Mouse (Mus musculus): ENCODE measurements around the gene Anks6.

Anks6 gene

DNA sequence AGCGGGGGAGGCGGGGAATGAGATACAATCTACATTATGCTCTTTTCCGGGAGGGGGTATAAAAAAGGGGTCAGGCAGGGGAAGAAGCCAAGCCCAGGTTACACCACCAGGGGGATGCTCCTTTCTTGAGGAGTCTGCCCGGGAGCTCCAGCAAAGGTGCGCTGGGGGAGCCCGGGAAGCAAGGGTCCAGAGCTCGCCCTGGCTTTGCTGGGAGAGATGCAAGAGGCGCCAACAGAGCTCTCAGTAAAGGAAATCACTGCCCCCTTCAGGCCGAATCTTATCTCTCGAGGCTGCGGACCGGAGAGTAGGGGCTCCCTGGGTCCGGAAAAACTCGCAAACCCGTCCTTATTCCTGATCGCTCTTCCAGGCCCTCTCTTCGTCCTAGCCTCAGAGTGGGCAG, 67.4 kb downstream of the Anks6 start:
- no peak for DNase-seq (ENCODE audit: low spot score)

DNA sequence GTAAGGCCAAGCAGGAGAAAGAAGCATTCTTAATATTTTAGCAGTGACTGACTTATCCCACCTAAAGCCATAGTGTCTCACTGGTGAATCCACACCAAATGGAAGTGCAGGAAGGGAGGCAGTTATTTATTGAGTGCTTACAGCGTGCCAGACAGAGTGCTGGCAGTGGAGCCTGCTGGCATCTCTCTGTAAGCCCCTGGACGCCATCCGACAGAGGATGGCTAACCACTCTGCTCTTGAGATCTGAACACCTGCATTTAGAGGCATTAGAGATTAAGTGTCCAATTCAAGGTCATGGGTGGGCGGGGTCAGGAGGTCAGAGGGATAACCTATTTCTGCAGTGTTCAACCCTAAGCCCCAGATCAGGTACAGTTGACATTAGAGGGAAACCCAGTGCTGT, 68.4 kb downstream of the Anks6 start:
- DNase-seq (ENCODE audit: low spot score), result no peak

DNA sequence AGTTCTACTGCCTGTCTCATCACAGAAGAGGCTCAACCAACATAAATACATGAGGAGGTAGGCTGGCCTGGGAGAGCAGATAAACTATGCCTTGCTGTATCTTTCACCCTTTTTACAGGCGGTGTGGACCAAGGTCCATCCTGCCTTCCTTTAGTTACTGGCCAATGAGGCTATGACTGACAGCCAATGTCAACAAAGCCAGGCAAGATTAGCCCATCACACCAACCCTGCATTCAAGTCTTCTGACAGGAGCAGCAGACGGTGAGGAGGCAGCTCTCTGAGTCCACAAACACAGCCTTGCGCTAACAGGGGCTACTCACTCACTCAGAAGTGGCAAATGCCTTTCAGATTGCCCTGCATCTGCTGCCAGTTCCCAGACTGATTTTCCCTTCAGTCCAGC, 69.0 kb downstream of the Anks6 start:
- DNase-seq (ENCODE audit: low spot score), result no peak

DNA sequence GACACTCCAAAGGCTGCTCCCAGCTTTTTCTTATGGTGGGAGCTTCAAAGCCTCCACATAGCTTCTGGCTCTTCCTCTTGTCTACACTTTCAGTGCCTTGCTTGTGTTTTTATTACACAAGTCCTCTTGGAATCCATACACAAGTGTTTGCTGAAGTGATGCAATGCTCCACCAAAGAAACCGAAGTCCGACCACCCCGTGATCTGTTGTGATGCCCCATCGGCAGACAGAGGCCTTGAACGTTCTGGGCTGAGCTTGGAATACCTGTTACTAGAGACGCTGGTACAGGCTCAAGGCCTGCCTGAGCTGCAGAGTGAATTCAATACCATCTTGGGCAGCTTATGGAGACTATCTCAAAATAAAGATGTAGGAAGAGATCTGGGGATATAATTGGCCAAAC, 69.4 kb downstream of the Anks6 start:
- DNase-seq (ENCODE audit: low spot score), result no peak

DNA sequence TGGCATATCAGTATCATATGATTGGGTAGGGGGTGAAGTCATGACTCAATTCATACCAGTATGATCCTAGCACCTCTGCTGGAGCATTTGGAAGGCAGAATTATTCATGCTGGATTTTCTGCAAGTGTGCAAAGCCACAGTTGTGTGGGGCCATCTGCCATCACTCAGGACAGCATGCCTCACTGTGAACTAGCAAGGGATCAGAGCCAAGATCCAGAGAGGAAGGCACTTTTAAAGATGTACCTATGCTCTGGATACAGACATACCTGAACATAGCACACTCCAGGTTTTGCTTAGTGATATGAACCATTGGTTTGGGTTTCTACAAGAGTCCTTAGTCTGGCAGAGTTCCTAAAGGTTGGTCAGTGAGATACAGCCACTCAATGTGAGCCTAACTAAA, 71.2 kb downstream of the Anks6 start:
- no peak for DNase-seq (ENCODE audit: low spot score)

DNA sequence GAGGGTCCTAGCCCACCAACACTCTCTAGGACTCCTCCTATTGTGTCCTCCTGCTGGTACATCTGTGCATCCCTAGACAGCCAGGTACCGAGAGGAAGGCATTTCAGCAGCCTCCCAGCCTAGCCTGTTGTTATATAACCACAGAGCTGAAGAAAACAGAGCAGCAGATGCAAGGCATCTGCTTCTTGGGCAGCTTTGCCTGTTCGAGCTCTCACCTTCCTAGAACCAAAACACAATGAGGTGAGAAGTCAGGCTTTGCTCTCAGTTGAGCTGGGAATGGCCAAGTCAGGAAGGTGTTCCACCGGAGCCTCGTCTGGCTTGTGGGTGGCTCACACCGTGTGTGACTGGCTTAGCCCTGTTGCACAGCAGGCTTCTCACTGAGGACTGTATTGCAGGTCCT, 74.3 kb downstream of the Anks6 start:
- no peak for DNase-seq (ENCODE audit: low spot score)

DNA sequence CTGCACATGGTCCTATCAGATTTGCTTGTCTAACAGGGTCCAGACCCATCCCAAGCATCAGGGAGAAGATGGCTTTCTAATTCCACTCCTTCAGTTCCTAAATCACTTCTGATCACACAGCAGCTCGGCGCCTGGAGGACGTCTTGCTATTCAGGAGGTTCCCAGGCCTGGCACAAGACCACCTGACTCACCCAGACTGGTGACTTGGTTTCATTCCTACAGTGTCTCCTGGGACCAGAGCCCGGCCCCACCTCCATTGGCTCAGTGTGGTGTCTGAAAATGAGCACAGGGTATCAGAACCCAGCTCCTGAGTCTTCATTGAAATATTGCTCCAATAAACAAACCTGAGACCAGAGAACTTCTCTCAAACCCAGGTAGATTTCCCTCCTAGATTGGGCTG, 75.1 kb downstream of the Anks6 start:
- no peak for DNase-seq (ENCODE audit: low spot score)

DNA sequence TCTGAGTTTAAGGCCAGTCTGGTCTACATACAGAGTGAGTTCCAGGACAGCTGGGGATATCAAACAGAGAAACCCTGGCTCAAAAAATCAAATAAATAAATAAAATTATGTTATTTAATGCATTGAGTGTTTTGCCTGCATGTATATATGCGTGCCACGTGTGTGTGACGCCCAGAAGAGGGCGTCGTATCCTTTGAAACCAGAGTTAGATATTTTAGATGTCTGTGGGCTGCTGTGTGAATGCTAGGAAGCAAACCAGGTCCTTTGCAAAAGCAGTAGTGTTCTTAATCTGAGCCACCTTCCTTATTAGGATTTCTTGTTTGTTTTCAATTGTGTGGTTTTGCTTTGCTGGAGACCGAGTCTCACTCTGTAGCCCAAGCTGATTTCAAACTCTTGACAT, 78.9 kb downstream of the Anks6 start:
- DNase-seq (ENCODE audit: low spot score), result no peak

DNA sequence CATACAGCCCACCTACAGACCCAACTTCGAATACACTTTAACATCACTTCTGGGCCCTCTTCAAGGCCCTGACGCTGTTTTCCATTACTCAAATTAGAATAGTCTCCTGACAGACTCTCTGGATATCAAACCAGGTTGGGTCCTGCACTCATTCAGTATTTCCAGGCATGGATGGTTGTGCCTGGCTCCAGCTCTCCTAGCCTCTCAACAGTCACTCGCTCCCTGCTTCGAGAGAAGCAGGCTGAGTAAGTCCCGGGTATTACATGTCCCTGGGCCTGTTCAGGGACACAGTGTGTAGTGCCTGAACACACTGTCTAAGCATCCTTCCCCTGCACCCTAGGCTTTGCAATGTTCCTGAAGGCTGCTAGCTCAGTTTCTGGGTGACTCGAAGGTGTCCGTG, 80.1 kb downstream of the Anks6 start:
- DNase-seq (ENCODE audit: low spot score), result no peak

DNA sequence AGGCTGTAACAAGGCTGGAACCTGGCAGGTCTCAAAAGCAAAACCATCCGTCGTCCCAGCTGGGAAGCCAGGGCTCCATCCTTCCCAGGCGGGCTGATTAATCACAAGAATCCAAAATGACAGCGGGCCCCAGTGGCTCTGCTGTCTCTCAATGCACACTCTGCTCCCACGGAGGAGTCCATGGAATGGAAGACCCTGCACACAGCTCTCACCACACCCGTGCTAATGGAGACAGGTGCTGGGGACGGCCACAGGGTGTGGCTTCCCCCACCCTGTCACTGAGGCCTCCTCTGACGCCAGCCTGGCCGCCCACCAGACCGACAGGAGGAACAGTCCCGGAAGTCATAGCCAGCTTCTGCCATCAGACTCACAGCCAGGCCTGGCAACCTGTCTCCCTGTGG, 80.6 kb downstream of the Anks6 start:
- no peak for DNase-seq (ENCODE audit: low spot score)

DNA sequence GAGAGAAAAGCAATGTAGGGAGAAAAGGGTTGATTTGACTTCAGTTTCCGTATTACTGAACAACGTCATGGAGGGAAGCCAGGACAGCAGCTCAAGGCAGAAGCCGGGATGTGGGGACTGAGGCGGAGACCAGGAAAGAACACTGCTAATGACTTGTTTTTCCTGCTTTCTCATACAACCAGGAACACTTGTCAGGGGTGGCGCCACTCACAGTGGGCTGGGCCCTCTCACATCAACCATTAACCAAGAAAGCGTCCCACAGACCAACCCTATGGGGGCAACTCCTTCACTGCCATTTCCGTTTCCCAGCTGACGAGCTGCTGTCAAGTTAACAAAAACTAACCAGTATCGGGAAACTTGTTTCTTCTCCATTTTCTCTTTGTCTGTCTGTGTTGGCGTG, 83.9 kb downstream of the Anks6 start:
- DNase-seq (ENCODE audit: low spot score), result no peak

DNA sequence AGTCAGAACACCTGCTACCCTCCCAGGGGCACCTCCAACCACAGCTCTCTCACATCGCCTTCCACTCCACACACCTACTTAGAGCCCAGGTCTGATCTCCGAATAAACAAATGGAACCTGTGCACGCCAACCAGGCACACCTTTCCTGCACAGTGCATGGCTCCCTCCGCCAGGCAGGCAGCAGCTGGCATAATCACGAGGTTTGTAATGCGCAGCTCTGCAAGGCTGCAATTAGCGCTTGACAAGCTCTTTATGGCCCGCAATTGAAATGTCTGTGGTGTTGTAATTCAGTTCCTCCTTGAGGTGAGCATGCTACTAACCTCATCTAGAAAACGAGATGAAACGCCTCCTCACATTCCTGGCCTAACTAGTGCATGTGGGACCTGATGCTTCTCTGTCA, 89.2 kb downstream of the Anks6 start:
- DNase-seq (ENCODE audit: low spot score), result no peak

DNA sequence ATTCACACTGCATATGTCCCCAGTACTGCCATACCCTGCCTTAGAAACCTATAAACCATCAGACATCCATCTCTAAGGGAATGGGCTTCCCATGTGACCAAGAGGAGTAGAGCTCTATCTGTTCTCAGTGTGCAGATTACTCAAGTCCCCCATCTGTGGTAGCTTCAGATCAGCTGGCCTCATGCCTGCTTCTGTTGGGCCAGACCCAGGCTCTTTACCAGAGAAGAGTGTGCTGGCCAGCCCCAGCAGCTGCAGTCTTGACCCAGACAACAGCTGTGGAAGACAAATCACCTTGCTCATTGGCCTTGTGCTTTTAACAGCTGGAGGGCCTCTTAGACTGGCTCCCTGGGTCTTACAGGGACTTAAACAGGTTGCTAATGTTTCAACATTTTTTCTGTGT, 90.7 kb downstream of the Anks6 start:
- no peak for DNase-seq (ENCODE audit: low spot score)
